Mouse (Mus musculus) fibroblast of lung, adult 2 months (primary cell): ENCODE results near the gene Perm1.

Experiments
- DNase-seq: peaks from one replicate; pipeline ENCODE4 v3.0.0-alpha.2; 2011; ENCODE audit warnings: low read depth

Perm1 gene

GRCm38 (mm10) chr4:156215649-156216048, at the start of gene Perm1:
Gene Perm1 (plus strand): TSS chr4:156215868.
- DNase-seq, result no peak

DNA sequence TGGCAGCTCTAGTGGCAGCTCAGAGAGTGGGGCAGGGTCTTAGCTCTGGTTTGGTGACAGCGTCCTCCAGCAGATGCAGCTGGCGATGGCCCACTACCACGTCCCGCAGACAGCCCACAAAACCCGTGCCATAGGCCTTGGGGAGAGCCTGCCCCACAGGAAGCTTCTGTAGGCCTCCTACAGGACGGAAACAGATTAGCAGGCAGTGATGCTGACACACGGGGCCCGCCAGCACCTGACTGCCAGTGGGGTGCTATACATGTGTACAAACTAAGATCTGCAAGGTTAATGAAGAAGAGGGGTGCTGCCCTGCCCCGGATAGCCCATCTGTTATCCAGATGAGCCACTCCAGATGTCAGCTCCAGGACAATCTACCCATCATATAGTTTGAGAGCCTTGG, 49.2 kb upstream of the Perm1 start:
- no peak for DNase-seq

GRCm38 (mm10) chr4:156168611-156169010, 47.1 kb upstream of the Perm1 start:
- no peak for DNase-seq

- no peak for DNase-seq
Observed at GRCm38 (mm10) chr4:156169129-156169528, 46.5 kb upstream of the Perm1 start.

- no peak for DNase-seq
Observed at GRCm38 (mm10) chr4:156171828-156172227, 43.8 kb upstream of the Perm1 start.

GRCm38 (mm10) chr4:156177630-156178029, 38.0 kb upstream of the Perm1 start:
- no peak for DNase-seq

DNA sequence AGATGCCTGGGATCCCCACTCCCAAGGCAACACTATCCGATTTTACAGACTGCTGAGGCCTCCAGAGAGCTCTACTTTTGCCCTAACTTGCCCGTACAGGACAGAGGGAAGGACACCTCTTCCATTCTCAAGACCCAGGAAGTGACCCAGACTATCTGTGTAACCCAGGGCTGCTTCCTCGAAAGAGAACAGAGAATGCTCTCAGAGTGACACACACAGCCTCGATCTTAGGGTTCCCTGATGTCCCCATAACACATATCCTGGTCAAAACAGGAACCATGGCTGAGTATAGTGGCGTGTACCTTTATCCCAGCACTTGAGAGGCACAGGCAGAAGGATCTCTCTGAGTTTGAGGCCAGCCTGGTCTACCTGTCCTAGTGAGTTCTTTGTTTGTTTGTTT, 31.9 kb upstream of the Perm1 start:
- DNase-seq, result no peak

GRCm38 (mm10) chr4:156184291-156184954, 31.2 kb upstream of the Perm1 start:
- DNase-seq, result no peak

GRCm38 (mm10) chr4:156185456-156185949, 30.2 kb upstream of the Perm1 start:
- no peak for DNase-seq

- no peak for DNase-seq
Observed at GRCm38 (mm10) chr4:156185950-156186850, 29.5 kb upstream of the Perm1 start.

- DNase-seq, result no peak
Observed at GRCm38 (mm10) chr4:156188162-156188810, 27.4 kb upstream of the Perm1 start.

- DNase-seq, result peak; percentile 86
Observed at GRCm38 (mm10) chr4:156188811-156189323, 26.8 kb upstream of the Perm1 start.

DNA sequence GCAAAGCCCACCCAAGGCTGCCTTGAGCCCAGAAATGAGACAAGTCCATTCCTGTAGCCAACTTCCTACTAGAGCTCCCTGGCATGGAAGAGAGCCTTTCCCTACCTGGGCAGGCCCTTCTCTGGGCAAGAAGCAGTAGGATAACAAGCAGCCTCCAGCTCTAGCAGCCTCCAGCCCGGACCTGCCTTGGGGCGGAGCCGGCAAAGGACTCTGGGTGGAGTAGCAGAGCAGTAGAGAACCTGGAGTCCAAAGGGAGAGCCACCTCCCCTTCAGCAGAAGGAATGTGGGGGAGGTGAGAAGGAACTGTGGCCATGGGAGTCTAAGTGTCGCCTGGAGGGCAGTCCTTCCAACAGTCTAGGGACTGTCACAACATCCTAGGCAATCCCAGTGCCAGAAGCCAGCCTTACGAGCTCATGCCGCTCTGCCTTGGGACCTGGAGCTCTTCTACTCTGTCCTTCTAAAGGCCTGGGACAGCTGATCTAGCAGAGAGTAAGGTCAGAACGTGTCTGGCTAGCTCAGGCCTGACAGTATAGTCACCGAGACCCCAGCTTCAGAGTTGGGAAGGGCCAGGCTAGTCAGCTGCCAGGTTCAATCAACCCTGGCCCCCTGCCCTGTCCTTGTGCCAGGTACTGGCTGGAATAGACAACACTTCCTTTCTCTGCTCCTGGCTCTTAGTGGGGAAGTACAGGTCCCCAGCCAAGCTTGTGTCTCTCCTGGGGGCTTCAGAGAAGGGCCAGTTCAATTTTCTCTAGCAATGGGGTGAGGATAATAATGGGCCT, 23.1 kb upstream of the Perm1 start:
- DNase-seq, result no peak

DNA sequence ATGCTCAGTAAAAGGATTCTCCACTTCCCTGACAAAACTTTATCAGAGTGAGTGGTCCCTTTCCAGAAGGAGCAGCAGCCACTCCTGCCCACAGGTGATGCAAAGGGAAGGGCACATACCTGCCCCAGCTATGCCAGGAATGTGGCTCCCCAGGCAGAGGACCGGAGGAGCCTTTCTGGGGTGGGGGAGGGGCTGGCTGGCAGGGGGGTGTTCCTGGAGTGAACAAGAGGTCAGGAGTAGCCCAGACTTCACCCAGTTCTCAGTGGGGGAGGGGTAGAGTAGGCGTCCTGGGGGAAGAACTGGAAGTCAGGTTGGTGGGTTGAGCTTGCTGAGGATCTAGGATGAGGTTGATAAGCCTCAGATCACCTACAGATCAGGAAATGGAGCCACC, 22.5 kb upstream of the Perm1 start:
- DNase-seq, result no peak

- no peak for DNase-seq
Observed at GRCm38 (mm10) chr4:156193906-156194305, 21.8 kb upstream of the Perm1 start.

GRCm38 (mm10) chr4:156194346-156194745, 21.3 kb upstream of the Perm1 start:
- DNase-seq, result no peak

DNA sequence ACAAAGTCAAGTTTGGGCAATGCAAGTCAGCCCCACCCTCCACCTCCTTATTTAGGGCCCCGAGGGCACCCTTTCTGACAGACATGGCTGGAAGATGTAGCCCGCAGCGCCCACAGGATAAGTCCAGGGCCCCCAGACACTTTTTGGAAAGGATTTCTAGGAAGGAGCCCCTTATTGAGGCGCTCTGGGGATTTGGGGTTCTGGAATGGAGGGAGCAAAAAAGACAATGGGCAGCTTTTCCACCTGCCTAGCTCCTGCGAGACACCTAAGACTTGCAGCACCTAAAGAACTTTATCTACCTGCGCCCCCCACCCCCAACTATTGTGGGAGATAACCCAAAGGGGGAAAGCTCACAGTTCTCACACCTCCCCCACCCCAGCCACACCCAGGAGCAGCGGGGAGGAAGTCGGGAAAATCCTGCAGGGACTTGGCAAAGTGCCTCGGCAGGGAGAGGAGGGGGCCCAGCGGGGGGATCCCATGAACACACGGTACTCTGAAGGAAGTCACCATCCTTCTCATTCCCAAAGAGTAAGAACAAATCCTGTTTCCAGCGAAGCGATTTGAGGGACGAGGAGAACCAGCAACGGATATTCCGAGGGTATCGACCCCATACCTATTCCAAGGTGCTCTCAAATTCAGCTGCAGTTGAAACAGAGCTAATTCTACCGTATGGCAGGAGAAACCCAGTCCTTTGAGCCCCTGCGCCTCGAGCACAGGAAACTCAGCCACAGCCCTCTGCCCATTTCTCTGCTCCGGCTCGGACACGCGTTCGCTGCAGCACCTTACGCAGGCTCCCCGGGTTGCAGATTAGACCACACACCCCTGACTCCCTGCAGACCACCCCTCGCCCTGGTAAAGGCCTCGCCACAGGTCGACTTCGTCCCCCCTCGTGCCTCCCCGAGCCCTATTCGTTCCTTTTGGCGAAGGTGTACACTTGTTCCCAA, 19.5 kb upstream of the Perm1 start:
- no peak for DNase-seq

DNA sequence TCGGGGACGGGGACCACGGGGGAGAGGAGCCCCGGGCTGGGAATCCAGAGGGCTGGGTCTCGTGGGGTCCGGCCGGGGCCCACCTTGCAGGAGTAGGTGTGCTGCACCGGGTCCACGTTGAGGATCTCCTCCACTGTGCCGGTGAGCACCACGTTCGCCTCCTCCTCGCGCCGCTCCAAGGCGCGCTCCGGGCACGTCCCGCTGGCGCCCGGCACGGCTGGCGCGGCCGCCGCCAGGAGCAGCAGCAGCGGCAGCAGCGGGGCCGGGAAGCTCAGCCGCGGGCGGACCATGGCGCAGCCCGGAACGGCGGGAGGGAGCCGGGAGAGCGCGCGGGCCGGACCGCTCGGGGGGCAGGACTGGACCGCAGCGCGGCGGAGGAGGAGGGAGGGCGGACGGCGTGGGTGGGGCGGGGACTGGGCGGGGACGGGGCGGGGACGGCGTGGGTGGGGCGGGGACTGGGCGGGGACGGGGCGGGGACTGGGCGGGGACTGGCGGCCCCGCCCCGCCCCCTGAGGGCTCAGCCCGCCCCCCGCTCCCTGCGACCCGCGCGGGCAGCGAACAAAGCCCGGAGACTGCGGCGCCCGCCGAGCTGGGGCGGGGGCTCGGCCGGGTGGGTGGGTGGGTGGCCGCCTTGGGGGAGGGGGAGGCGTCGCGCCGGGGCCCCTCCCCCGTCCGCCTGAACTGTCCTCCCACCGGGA, 18.4 kb upstream of the Perm1 start, which contains the start of gene Agrn:
Agrn (minus strand) TSS at position 358 of the 698 bp plus-strand sequence.
- no peak for DNase-seq

DNA sequence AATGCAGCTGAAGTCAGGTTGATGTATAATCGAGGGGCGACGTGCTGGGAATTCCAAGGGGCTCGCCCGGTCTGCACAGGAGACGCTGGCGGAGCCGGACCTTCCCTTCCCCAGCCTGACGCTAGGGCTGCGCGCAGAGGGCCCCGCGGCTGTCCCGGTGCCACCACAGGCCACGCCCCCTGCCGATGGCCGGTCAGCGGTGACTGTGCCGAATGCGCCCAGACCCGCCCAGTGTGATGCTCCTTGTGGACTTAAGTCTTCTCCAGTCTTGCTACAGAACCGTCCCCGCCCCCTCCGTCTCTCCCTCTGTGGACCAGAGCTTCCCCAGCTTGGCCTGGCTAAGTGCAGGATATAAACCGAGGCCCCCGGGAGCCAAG, 17.9 kb upstream of the Perm1 start:
- DNase-seq, result peak; percentile 58
